Mouse (Mus musculus): ENCODE data around the gene Gm30083. TPM values are rescaled to one million over a fixed set of nuclear protein-coding genes. Genes with fewer than 3 reads are reported as not detected.

Gm30083 gene
- total RNA-seq (2021): not detected

GRCm38 (mm10) chr14:34015063-34015462, at the start of gene Gm30083:
Gene Gm30083, minus strand, starts transcription at chr14:34015182.
- intact Hi-C loops (cut with DNase I): no loop called here
- no peak for DNase-seq (ENCODE audit: low spot score)

GRCm38 (mm10) chr14:34052516-34052915, 37.5 kb upstream of the Gm30083 start, which contains the start of gene Antxrl:
Gene Antxrl, plus strand, starts transcription at chr14:34052707.
- intact Hi-C loops (cut with DNase I): no loop called here
- DNase-seq (ENCODE audit: low spot score): no peak

DNA sequence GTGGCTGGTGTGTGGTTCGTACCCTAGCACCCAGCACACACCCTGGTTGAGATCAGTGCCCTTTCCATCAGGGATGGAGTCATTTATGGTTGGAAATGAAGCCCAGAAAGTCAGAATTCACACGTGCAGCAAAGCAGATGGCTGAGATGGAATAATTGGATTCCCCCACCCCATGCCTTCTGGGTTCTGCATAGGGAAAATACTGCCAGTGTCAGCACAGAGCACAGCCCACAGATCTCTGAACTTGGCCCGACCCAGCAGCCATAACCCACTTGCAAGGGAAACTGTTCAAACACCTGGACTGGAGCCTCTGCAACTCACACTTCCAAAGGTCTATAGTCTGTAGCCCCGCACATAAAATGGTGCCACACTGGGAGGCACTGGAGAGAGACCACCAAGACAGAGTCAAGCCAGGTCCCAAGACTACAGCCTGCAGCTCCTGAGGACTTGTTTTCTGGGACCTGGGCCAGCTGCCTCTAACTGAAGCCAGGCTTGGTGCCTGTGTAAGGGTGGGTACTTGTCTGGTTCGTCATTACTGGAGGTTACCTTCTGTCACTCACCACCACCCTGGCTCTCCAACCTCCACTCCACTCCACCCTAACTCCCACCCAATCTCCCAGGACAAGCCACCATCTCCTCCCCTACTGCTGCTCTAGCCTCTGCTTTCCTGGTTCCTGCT, 35.3 kb upstream of the Gm30083 start:
- intact Hi-C loops (cut with DNase I): no loop called here
- DNase-seq (ENCODE audit: low spot score): no peak

- intact Hi-C loops (cut with DNase I): no loop called here
- no peak for DNase-seq (ENCODE audit: low spot score)
These were observed 28.4 kb upstream of the Gm30083 start for GRCm38 (mm10) chr14:34043341-34043740.

- intact Hi-C loops (cut with DNase I): no loop called here
- no peak for DNase-seq (ENCODE audit: low spot score)
These were observed 26.3 kb upstream of the Gm30083 start for GRCm38 (mm10) chr14:34041241-34041640.

DNA sequence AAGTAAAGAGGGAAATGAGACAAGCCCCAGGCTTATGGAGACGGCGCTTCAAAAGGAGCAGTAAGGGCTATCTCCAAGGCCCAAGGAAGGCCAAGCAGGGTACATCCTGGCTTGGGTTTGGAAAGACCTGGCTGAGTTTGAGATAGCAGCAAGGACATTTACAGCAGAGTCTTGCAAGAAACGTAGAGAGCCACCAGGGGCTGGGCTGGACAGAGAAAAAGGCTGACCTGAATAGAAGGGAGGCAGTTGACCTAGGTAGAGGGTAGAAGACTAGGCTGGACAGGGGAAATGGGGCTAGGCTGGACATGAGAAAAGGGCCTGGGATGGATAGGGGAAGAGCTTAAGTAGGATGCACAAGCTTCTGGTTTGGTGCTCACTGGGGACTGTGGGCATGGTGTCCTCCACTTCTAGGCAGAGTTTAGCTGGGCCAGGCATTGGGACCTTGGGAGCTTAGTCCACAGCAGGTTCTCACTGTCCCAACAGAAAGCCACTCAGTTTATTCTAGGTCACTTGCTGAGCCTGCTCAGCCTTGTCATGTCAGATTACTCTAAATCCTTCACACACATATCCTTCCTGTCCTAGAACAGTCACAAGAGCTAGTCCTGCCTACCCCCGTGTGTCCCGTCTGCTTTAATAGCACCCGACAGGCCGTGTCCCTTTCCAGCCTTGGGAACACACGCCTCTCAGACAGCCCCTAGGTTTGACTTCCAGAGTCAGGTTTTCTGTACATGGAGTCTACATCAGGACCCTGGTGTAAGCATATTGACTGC, 19.0 kb upstream of the Gm30083 start:
- DNase-seq (ENCODE audit: low spot score): no peak
- intact Hi-C loops (cut with DNase I): no loop called here

DNA sequence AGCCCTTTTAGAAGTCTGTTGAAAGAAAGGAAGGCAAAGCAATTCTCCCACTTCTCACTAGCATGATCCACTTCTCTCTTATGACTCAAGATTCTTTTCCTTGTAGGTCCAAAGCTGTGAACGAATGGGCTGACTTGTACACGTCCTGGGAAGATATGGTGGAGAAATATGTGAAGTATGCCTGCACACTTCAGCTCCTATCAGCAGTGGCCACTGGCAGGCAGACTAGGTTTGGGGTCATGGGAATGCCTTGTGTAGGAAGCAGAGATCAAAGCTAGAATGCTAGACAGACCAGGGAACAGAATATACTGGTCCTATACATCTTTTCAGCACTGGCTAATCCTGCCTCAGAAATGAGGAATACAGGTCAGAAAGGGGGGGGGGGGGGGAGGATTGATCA, 11.7 kb upstream of the Gm30083 start:
- DNase-seq (ENCODE audit: low spot score): no peak
- intact Hi-C loops (cut with DNase I): no loop called here

DNA sequence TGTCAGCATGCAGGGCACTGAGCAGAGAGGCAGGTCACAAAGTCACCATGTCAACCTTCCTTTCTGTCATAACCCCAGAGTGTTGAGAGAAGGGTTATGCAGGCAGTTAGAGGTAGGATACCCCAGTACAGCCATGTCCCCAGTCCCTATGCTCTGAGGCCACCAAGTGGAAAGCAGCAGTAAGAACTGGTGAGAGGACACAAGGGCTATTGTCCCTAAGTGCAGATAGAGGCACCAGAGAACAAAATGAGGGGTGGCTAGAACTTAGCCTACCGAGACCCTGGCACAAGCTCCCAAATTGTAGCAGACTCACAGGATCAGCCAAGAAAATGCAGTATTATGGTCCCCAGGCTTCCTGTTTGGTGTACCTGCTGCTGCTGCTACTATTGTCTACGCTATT, 2.0 kb upstream of the Gm30083 start:
- no peak for DNase-seq (ENCODE audit: low spot score)

DNA sequence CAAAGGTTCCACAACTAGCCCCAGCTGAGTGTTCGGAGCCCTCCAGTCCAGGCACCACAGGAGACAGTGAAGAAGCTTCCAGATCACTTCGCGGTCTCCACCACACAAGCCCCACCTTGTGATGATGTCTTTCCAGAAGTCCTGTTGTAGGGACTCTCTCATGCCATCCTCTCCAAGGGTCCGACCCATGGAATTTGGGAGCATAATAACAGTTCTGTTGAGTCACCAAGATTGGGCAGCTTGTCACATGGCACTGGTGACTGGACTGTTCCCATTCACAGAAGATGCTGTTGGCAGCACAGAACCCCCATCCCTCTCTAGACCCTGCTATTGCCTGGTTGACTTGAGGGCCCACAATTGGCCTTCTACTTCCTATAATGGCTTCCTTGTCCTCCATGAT, 1.4 kb upstream of the Gm30083 start, which contains the start of gene Gm5460:
Gene Gm5460 (plus strand): TSS at position 378 of the 400 bp plus-strand sequence.
- intact Hi-C loops (cut with DNase I): no loop called here
- DNase-seq (ENCODE audit: low spot score): no peak

More for the DNA sequence above, 2.0 kb upstream of the Gm30083 start:
- intact Hi-C loops (cut with DNase I): no loop called here

DNA sequence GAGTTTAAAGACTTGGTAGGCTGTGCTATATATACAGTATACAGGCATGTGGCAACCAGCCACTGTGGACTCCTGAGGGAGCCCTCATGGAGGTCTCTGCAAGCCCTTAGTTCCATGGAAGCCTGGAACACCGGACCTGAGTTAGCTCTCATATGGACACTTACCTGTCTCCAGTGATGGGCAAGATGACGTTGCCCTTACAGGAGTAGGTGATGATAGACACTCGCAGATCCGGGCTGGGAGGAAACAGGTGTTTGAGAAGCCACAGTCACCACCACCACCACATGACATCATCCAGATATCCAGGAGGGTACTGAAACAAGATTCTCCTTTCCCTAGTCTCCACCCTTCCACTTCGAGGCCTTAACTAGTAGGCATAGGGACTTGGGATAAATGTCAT, 12.6 kb downstream of the Gm30083 start:
- intact Hi-C loops (cut with DNase I): no loop called here
- DNase-seq (ENCODE audit: low spot score): no peak

- no peak for DNase-seq (ENCODE audit: low spot score)
- intact Hi-C loops (cut with DNase I): no loop called here
These were observed 13.5 kb downstream of the Gm30083 start for GRCm38 (mm10) chr14:34001445-34001844.

- no peak for DNase-seq (ENCODE audit: low spot score)
- intact Hi-C loops (cut with DNase I): no loop called here
These were observed 14.9 kb downstream of the Gm30083 start for GRCm38 (mm10) chr14:34000076-34000475.

DNA sequence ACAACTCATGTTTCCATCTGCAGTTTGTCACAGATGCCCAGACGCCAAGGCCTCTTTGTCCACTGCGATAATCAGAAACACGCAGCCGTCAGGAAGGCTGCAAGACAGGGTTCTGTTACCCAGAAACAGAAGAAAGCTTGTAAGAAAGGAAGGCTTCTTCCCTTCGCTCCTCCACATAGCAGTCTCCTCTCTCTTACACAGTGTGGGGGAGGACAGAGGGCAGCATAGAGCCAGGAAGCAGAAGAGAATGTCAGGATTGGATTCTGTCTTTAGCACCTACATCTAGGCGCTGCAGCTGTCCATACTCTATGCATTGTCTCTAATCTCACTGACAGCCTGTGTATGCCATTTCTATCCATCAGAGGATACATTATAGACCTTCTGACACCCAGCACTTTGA, 17.6 kb downstream of the Gm30083 start:
- DNase-seq (ENCODE audit: low spot score): no peak
- intact Hi-C loops (cut with DNase I): no loop called here

GRCm38 (mm10) chr14:33993521-33994289, 21.3 kb downstream of the Gm30083 start:
- intact Hi-C loops (cut with DNase I): no loop called here
- DNase-seq (ENCODE audit: low spot score): no peak

GRCm38 (mm10) chr14:33993051-33993450, 21.9 kb downstream of the Gm30083 start:
- DNase-seq (ENCODE audit: low spot score): no peak
- intact Hi-C loops (cut with DNase I): no loop called here

DNA sequence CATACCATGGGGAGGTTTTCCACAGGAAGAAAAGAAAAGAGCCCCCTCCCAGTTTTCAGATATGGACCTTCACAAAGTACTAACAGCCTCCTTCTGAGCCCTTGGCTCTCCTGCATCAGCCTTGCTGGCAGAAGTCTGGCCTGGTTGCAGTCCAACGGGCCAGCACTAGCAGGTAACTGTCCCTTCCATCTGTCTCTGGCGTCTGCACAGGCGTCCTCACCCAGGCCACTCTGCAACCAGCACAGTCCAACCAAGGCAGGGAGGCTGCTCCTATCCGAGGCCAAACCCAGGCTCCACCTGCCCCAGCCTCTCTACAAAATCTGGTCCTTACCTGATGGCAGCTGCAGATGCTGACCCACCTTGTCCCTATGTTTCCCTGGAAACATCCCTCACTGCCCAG, 23.0 kb downstream of the Gm30083 start:
- DNase-seq (ENCODE audit: low spot score): no peak
- intact Hi-C loops (cut with DNase I): no loop called here

- no peak for DNase-seq (ENCODE audit: low spot score)
- intact Hi-C loops (cut with DNase I): no loop called here
These were observed 25.8 kb downstream of the Gm30083 start for GRCm38 (mm10) chr14:33989201-33989600.

DNA sequence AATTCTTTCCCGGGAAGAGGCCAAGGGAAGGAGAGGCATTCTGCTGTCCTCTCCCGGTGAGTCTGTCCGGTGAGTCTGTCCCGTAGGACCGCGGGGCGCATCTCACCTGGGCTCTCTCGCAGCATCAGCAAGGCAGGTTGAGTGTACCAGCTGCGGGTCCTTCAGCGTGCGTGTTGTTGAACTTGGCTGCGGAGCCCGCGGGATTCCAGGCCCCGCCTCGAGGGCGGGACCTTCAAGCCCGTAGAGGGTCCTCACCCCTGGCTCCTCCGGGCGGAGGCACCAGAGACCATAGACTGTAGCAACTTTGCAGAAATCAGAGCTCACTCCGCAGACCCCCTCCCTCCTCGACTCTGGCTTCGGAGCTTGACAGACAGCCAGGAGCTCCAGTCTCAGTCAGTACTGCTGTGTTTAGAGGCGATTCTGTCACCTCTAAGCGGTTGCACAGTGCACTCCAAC, 36.4 kb downstream of the Gm30083 start, which contains the start of gene Zfp488:
Gene Zfp488 (minus strand): TSS at position 161 of the 456 bp plus-strand sequence.
- no peak for DNase-seq (ENCODE audit: low spot score)

GRCm38 (mm10) chr14:33977748-33978147, 37.2 kb downstream of the Gm30083 start:
- DNase-seq (ENCODE audit: low spot score): no peak
- intact Hi-C loops (cut with DNase I): no loop called here

More for the DNA sequence above, 36.4 kb downstream of the Gm30083 start, which contains the start of gene Zfp488:
- intact Hi-C loops (cut with DNase I): no loop called here

DNA sequence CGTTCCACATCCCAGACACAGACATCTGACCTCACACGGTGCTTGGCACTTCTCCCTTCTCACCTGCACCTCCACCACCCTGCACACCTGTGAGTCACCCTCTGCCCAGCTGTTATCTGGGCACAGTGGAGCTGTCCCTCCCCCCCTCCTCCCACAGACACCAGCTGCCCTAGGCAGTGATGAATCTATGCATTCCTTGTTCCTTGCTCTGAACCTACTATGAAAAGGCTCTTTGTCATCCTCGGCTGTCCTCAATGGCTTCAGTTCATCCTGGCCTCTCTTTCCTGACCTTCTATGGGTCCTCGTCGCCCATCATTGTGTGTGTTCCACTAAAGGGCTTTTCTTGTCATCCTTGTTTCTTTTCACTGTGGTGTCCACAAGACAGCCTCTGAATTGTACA, 40.2 kb downstream of the Gm30083 start:
- no peak for DNase-seq (ENCODE audit: low spot score)
- intact Hi-C loops (cut with DNase I): no loop called here

Measured in heart, postnatal 25 days (tissue).